Mouse (Mus musculus) ES-E14 (cell line): ENCODE data around the gene Uaca. TPM values are rescaled to one million over a fixed set of nuclear protein-coding genes. Genes with fewer than 3 reads are reported as not detected.

Source experiments
- DNase-seq: peaks from one replicate; pipeline ENCODE4 v3.0.0-alpha.2; 2013; ENCODE audit warnings: low read depth, low spot score
- H3K27ac ChIP-seq: 2 replicates; pipeline ENCODE4 v1.5.1; 2012; ENCODE audit warnings: low read depth, mild to moderate bottlenecking, low read length, moderate library complexity, mixed read lengths; ENCODE audit not compliant: poor library complexity, insufficient read depth, severe bottlenecking
- H3K36me3 ChIP-seq: 2 replicates; pipeline ENCODE4 v1.6.1; 2012; ENCODE audit warnings: mild to moderate bottlenecking, low read length, moderate library complexity, mixed read lengths; ENCODE audit not compliant: control insufficient read depth, poor library complexity, insufficient read depth, severe bottlenecking
- H3K4me1 ChIP-seq, 2 experiments: fragments of 150-350 bp in 1 of 2; sonication (generic) in 1 of 2; 2 replicates each; pipeline ENCODE4 v1.6.1; 2012; ENCODE audit warnings: low read length in 2 of 2, mild to moderate bottlenecking in 1 of 2, mixed read lengths in 1 of 2; ENCODE audit not compliant: control insufficient read depth in 2 of 2, insufficient read depth in 2 of 2, poor library complexity in 1 of 2
- H3K4me3 ChIP-seq, 2 experiments: fragments of 150-350 bp in 1 of 2; sonication (generic) in 1 of 2; 2 replicates each; pipeline ENCODE4 v1.5.1; 2012; ENCODE audit warnings: low read length in 2 of 2, low read depth in 1 of 2, mild to moderate bottlenecking in 1 of 2, mixed read lengths in 1 of 2; ENCODE audit not compliant: insufficient read depth in 1 of 2, poor library complexity in 1 of 2, severe bottlenecking in 1 of 2
- H3K9ac ChIP-seq: 2 replicates; pipeline ENCODE4 v1.6.1; 2012; ENCODE audit warnings: low read depth, mild to moderate bottlenecking, low read length, mixed read lengths; ENCODE audit not compliant: poor library complexity, insufficient read depth, severe bottlenecking
- H3K9me3 ChIP-seq: fragments of 150-350 bp; sonication (generic); 2 replicates; pipeline ENCODE4 v1.6.1; 2012; ENCODE audit warnings: low read depth, mild to moderate bottlenecking, low read length; ENCODE audit not compliant: control insufficient read depth, insufficient read depth
- CHD2 ChIP-seq: IDR thresholded peaks from 2 replicates; pipeline ENCODE4 v1.6.1; 2014; ENCODE audit warnings: mild to moderate bottlenecking, low read depth, low read length, inconsistent platforms
- HCFC1 ChIP-seq: IDR thresholded peaks from 2 replicates; pipeline ENCODE4 v1.6.1; 2012; ENCODE audit warnings: low read length, inconsistent platforms, borderline replicate concordance; ENCODE audit not compliant: insufficient read depth
- MAFK ChIP-seq: IDR thresholded peaks from 2 replicates; pipeline ENCODE4 v1.6.1; 2014; ENCODE audit warnings: mild to moderate bottlenecking, low read depth, low read length, inconsistent platforms; ENCODE audit not compliant: insufficient read depth
- ZC3H11A ChIP-seq: IDR thresholded peaks from 2 replicates; pipeline ENCODE4 v1.6.1; 2012; ENCODE audit warnings: low read depth, mild to moderate bottlenecking, inconsistent platforms, low read length, borderline replicate concordance
- ZNF384 ChIP-seq: IDR thresholded peaks from 2 replicates; pipeline ENCODE4 v1.6.1; 2012; ENCODE audit warnings: low read depth, low read length, inconsistent platforms
- in situ Hi-C, 2 experiments: fragments of 600-800 bp; cut with MboI; formaldehyde crosslinking; loops; one replicate each; pipeline ENCODE4 v1.15.1; 2025; ENCODE audit warnings: low sequenced_read_pairs in 2 of 2, inconsistent platforms in 1 of 2; ENCODE audit not compliant: unreplicated experiment in 2 of 2
- total RNA-seq: library from RNA; depleted of rRNA; stranded (reverse); fragments of 300-350 nt; gene quantifications from 2 replicates; pipeline ENCODE4 v1.2.3, GENCODE M21; 2012

Uaca gene
- total RNA-seq, 1 experiment = 22.1 TPM

DNA sequence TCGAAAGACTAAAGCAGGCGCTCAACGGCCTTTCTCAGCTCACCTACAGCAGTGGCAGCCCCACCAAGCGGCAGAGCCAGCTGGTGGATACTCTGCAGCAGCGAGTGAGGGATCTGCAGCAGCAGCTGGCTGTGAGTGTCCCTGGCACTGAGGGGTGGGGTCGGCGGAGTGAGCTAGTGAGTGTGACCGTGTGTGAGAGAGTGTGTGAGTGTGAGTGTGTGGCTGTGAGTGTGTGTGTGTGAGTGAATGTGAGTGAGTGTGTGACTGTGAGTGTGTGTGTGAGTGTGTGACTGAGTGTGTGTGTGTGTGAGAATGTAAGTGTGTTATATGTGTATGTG lies 79.7 kb downstream of the Uaca start:
- Histone ChIP-seq H3K4me3 (no peak overlapping the region), H3K36me3 (peaks cover 7% of the 10 kb centered on the region), H3K27ac (no peak overlapping the region), H3K4me1 (peaks cover 3 to 6% of the 10 kb centered on the region in 2 experiments; a peak in 3 of 4 replicates), H3K9me3 (no peaks in the 10 kb centered on the region), H3K9ac (no peak overlapping the region)
- in situ Hi-C loops = no loop called here
- no peak for DNase-seq
- TF ChIP-seq MAFK = no peak
- TF ChIP-seq CHD2 = no peak
- no peak for TF ChIP-seq ZNF384
- TF ChIP-seq ZC3H11A = no peak
- no peak for TF ChIP-seq HCFC1

DNA sequence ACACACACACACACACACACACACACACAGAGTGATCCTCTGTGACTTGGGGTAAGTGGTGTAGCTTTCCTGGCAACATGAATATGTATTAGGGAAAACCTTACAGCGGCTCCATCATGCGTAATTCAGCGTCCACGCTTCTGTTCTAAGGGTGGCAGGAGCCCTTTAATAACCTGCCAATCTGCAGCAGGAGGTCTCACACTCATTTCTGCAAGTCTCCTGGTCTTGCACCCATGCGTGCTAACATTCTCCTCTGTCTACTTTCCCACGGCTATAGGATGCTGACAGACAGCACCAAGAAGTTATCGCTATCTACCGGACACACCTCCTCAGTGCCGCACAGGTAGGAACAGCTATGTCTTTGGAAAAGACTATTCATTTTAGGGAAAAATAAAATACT lies 81.7 kb downstream of the Uaca start:
- TF ChIP-seq HCFC1 = no peak
- no peak for TF ChIP-seq ZC3H11A
- no peak for TF ChIP-seq CHD2
- TF ChIP-seq ZNF384 = no peak
- TF ChIP-seq MAFK = no peak
- Histone ChIP-seq H3K36me3 (peaks cover 10% of the 10 kb centered on the region), H3K4me3 (no peak overlapping the region), H3K9me3 (no peaks in the 10 kb centered on the region), H3K9ac (no peak overlapping the region), H3K27ac (no peak overlapping the region), H3K4me1 (peaks cover 0 to under 1% of the 10 kb centered on the region in 2 experiments; a peak in 1 of 4 replicates)
- no peak for DNase-seq
- in situ Hi-C loops = no loop called here

DNA sequence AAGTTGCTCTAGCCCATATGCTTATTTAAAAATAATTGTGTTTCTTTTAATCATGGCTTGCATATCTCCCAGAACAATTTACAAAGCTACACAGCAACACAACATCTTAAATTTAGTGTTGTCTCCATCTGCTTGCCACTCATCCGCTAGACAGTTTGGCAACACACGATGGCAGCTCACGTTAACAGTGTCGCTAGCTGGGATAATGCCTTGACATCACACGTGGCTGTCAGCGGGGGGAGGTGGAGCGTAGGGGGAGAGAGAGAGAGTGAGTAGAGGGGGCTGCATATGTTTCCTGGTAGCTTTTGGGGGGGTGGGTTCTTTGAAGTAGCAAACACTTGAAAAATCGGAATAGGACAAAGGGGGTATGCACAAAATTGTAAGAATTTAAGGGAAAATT lies 82.2 kb downstream of the Uaca start:
- Histone ChIP-seq H3K36me3 (peaks cover 10% of the 10 kb centered on the region), H3K9ac (no peak overlapping the region), H3K27ac (no peak overlapping the region), H3K9me3 (no peaks in the 10 kb centered on the region), H3K4me1 (no peaks in the 10 kb centered on the region), H3K4me3 (no peak overlapping the region)
- DNase-seq = no peak
- no peak for TF ChIP-seq MAFK
- in situ Hi-C loops = no loop called here

GRCm38 (mm10) chr9:60878051-60878557 lies 83.8 kb downstream of the Uaca start:
- in situ Hi-C loops = no loop called here
- no peaks in the 10 kb centered on the region for H3K9me3 ChIP-seq
- no peaks in the 10 kb centered on the region for H3K4me1 ChIP-seq
- TF ChIP-seq ZNF384 = no peak
- TF ChIP-seq MAFK = no peak
- TF ChIP-seq CHD2 = no peak
- no peak for TF ChIP-seq ZC3H11A
- TF ChIP-seq HCFC1 = no peak
- no peak overlapping the region for H3K9ac ChIP-seq
- H3K36me3 ChIP-seq = peaks cover 7% of the 10 kb centered on the region
- DNase-seq = no peak
- H3K27ac ChIP-seq = no peak overlapping the region
- H3K4me3 ChIP-seq = no peak overlapping the region

- Histone ChIP-seq H3K9me3 (no peaks in the 10 kb centered on the region), H3K9ac (no peak overlapping the region), H3K4me1 (no peaks in the 10 kb centered on the region), H3K27ac (no peak overlapping the region), H3K36me3 (peaks cover 7% of the 10 kb centered on the region), H3K4me3 (no peak overlapping the region)
- no peak for DNase-seq
- TF ChIP-seq ZNF384 (no peak), ZC3H11A (no peak), MAFK (no peak), HCFC1 (no peak), CHD2 (no peak)
- in situ Hi-C loops = no loop called here
These were observed 84.3 kb downstream of the Uaca start for GRCm38 (mm10) chr9:60878630-60879029.
